Mouse (Mus musculus) 3134 (cell line): ENCODE measurements around the gene Gm8011.
"Not testable (repeated sequence)": the region's sequence is repeated elsewhere in the genome, so short reads cannot be mapped to it uniquely, and the experiment has no call there.

ENCODE experiments used
- DNase-seq: peaks from one replicate; pipeline ENCODE4 v3.0.0-alpha.2; 2011; ENCODE audit warnings: low spot score; ENCODE audit not compliant: insufficient read length; ENCODE audit errors: extremely low read depth

The Gm8011 gene

GRCm38 (mm10) chr14:42463581-42463980 lies at the start of gene Gm8011:
Gm8011 (plus strand) TSS chr14:42463881.
- DNase-seq: not testable (repeated sequence)

GRCm38 (mm10) chr14:42439573-42439972 lies 24.1 kb upstream of the Gm8011 start, which contains the start of gene Gm8005:
Gm8005 (minus strand) TSS chr14:42439673.
- not testable (repeated sequence) for DNase-seq

- not testable (repeated sequence) for DNase-seq
Measured at GRCm38 (mm10) chr14:42502249-42502648, 38.6 kb downstream of the Gm8011 start, which contains the start of gene Gm8020. Gm8020 (minus strand) TSS chr14:42502349.
